Mouse (Mus musculus) CD8-positive naive resting alpha-beta T cell, adult 57 days (primary cell): Measurements from ENCODE around the gene Rimkla. TPM values are rescaled to one million over a fixed set of nuclear protein-coding genes. Genes with fewer than 3 reads are reported as not detected.

ENCODE experiments used
- total RNA-seq: library from RNA; stranded (reverse); gene quantifications from one replicate; pipeline ENCODE4 v1.2.4, GENCODE M21; 2023

The Rimkla gene
- total RNA-seq, result 0.70 TPM

DNA sequence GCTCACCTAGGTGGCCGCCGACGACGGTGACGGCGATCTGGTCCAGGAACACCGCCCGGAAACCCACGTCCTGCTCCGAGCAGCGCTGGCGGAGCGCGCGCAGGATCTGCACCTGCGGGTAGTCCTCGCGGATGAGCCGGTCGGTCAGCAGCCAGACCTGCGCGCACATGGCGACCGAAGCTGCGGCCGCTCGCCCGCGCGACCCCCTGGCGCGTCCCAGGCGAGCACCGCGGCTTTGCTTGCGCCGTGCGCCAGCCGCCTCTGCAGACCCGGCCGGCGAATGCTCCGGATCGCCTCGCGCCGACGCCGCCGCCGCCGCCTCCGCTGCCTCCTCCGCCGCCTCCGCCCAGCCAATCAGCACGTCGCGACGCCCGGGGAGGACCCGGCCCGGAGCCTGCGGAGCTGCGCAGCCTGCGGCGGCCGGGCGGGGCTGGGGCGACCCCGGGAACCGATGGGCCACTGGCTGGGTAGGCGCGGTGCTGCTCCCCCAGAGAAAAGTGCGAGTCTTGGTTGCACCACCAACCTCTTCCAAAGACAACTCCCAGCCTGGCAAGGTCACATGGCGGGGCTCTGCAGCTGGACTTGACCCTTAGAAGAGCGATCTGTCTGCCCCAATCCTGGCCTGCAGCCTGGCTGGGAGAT lies at the start of gene Rimkla:
TSS of gene Rimkla (minus strand) at position 338 of the 642 bp plus-strand sequence.

GRCm38 (mm10) chr4:119539031-119539824 lies 46.8 kb upstream of the Rimkla start, which contains the start of gene Frg2f1:
Gene Frg2f1 (minus strand): TSS chr4:119539529.

GRCm38 (mm10) chr4:119536615-119537014 lies 44.2 kb upstream of the Rimkla start, which contains the start of gene Foxj3:
Gene Foxj3 (plus strand): TSS chr4:119537004.

DNA sequence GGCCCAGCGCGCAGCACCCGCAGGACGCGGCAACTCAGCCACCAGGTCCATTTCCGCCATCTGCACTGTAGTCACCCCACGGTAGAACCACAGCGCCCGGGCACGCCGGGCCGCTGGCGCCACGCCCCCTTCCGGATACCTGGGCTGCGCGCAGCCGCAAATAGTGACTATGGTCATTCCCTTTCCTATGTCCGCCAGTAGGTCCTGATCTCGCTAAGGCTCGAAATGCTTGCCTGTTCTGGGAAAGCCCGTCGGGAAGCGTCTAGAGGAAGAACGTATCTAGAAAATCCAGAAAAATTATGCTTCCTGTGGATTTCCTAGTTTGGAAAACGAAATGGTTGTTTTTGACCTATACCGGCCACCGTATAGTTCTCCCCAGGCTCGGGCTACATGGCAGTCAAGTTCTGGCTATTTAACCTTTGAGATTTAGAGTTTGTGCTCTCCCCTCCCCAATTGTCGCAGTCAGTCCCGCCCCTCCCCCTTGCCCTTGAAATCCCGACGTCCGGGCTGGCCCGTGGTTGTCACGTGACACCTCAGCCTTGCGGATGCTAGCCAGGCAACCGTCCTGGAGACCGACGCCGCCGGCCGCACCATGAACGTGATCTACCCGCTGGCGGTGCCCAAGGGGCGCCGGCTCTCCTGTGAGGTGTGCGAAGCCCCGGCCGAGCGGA lies 70.0 kb downstream of the Rimkla start, which contains the start of the genes Ppcs and Zmynd12:
TSS of gene Ppcs (minus strand) at position 127 of the 671 bp plus-strand sequence.
TSS of gene Zmynd12 (plus strand) at position 521 of the 671 bp plus-strand sequence.

Other genes starting within 250 kb of the Rimkla start
- not detected for gene Cldn19, start 237.2 kb downstream of the Rimkla start, total RNA-seq
- 331 TPM for gene Ybx1, start 198.0 kb downstream of the Rimkla start, total RNA-seq
- gene Ppih, start 172.1 kb downstream of the Rimkla start, total RNA-seq, result 27.8 TPM
- 6.2 TPM for gene Ccdc30, start 77.1 kb downstream of the Rimkla start, total RNA-seq
- gene Ppcs, start 70.2 kb downstream of the Rimkla start, total RNA-seq, result 10.3 TPM
- gene Zmynd12, start 69.8 kb downstream of the Rimkla start, total RNA-seq, result not detected
- 75.0 TPM for gene Foxj3, start 44.4 kb upstream of the Rimkla start, total RNA-seq
- 8.1 TPM for gene Frg2f1, start 46.9 kb upstream of the Rimkla start, total RNA-seq
- 2.6 TPM for gene Guca2a, start 145.1 kb upstream of the Rimkla start, total RNA-seq
- not detected for gene Guca2b, start 166.3 kb upstream of the Rimkla start, total RNA-seq
- 9.7 TPM for gene Hivep3, start 241.2 kb upstream of the Rimkla start, total RNA-seq